Mouse (Mus musculus) neural tube, embryonic 15.5 days (tissue): ENCODE measurements around the gene Rab31. TPM values are rescaled to one million over a fixed set of nuclear protein-coding genes. Genes with fewer than 3 reads are reported as not detected.

Source experiments
- ATAC-seq: fragments of 200-750 bp; cut with Nextera tagmentation; 2 replicates; pipeline ENCODE4 v1.8.0; 2017; ENCODE audit warnings: mild to moderate bottlenecking, moderate TSS enrichment, moderate library complexity; ENCODE audit not compliant: low FRiP score
- H3K27ac ChIP-seq: fragments of 300-500 bp; sonication (generic); replicated peaks from 2 replicates; pipeline ENCODE4 v1.5.1; 2015; ENCODE audit warnings: mild to moderate bottlenecking, inconsistent platforms
- H3K27me3 ChIP-seq: fragments of 300-500 bp; sonication (generic); replicated peaks from 2 replicates; pipeline ENCODE4 v1.6.1; 2015; ENCODE audit warnings: inconsistent platforms
- H3K36me3 ChIP-seq: fragments of 300-500 bp; sonication (generic); 2 replicates; pipeline ENCODE4 v1.6.1; 2015; ENCODE audit warnings: inconsistent platforms
- H3K4me1 ChIP-seq: fragments of 300-500 bp; sonication (generic); 2 replicates; pipeline ENCODE4 v1.6.1; 2015; ENCODE audit warnings: inconsistent platforms
- H3K4me2 ChIP-seq: fragments of 300-500 bp; sonication (generic); 2 replicates; pipeline ENCODE4 v1.6.1; 2015; ENCODE audit warnings: inconsistent platforms, mild to moderate bottlenecking, moderate library complexity
- H3K4me3 ChIP-seq: fragments of 300-500 bp; sonication (generic); replicated peaks from 2 replicates; pipeline ENCODE4 v1.5.1; 2015; ENCODE audit warnings: mild to moderate bottlenecking, inconsistent platforms
- H3K9ac ChIP-seq: fragments of 300-500 bp; sonication (generic); replicated peaks from 2 replicates; pipeline ENCODE4 v1.6.1; 2015; ENCODE audit warnings: mild to moderate bottlenecking, inconsistent platforms
- H3K9me3 ChIP-seq: fragments of 300-500 bp; sonication (generic); replicated peaks from 2 replicates; pipeline ENCODE4 v1.6.1; 2016; ENCODE audit warnings: inconsistent platforms
- WGBS: fragments of 180-500 bp; shearing (Covaris S2); methylation state at CpG from one replicate; pipeline ENCODE4 v1.1.7; 2015; ENCODE audit warnings: mixed read lengths; 5-methylcytosine and 5-hydroxymethylcytosine counted together
- polyA plus RNA-seq: library from polyadenylated mRNA; unstranded; fragments of >200 nt; fragmentation: Nextera tagmentation; extraction: Ambion mirVana; gene quantifications from 2 replicates; pipeline ENCODE4 v1.2.1, GENCODE M21; 2015

The Rab31 gene
- polyA plus RNA-seq, 1 experiment from 2014 or later, result 56.8 TPM

DNA sequence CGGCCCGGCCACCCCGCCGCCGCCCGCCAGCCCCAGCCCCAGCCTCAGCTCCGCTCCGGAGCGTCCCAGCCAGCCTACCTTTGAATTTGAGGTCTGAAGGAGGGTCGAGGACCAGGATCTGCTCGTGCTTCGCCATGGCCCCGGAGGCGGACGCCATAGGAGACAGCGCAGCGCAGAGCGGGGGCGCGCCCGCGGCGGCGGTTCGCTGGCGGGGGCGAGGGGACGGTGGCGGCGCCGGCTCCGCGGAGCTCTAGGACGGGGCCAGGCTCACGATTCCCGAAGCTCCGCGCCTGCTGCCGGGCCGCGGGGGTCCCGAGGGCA is 159.4 kb downstream of the Rab31 start:
- Histone ChIP-seq H3K36me3 (no peaks in the 10 kb centered on the region), H3K9me3 (no peaks in the 10 kb centered on the region), H3K27me3 (no peaks in the 10 kb centered on the region), H3K4me1 (peaks cover 35% of the 10 kb centered on the region), H3K4me3 (peak overlapping the region; percentile 96), H3K9ac (peak overlapping the region; percentile 98), H3K27ac (peak overlapping the region; percentile 99), H3K4me2 (peak overlapping the region; percentile 68; the same call in 1 of the 2 replicates)
- WGBS, result 1% methylated on average over 31 of the region's 42 CpGs
- ATAC-seq, result peak; percentile 71

DNA sequence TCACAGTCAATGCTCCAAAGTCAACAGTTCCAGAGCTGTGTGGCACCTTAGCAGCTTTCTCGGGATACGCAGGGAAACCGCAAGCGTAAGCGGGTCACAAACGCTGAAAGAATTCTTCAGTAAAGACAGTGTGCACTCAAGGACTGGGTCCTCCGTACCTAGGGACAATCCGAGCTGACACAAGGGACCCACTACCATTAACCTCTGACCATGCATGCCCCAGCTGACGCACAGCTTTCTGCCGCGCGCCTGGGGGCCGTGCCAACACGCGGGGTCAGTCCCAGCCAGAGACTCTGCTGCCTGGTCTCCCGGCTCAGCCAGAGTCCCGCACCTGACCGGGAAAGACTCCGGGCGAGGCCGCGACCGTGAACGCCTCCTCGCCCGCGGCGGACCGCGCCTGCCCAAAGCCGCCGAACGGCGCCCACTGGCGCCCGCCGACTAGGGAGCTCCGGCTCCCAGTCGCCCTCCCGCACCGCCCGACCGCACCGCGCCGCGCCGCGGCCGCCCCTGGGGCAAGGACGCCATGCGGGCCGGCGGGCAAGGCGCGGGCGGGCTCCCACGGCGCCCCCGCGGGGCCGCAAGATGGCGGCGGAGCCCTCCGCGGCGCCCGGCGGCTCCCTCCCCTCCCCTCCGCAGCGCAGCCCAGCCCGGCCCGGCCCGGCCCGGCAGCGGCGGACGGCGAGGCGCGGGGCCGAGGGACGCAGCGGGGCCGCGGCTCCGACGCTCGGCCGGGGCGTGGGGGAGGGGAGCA is 160.0 kb downstream of the Rab31 start:
- Histone ChIP-seq H3K9me3 (no peaks in the 10 kb centered on the region), H3K4me1 (peaks cover 39% of the 10 kb centered on the region), H3K4me3 (peak overlapping the region; percentile 96), H3K27me3 (no peaks in the 10 kb centered on the region), H3K27ac (peak overlapping the region; percentile 99), H3K9ac (peak overlapping the region; percentile 98), H3K4me2 (peak overlapping the region; percentile 68), H3K36me3 (no peaks in the 10 kb centered on the region)
- ATAC-seq, result peak; percentile 40
- WGBS, result under 1% methylated on average over 63 of the region's 91 CpGs

DNA sequence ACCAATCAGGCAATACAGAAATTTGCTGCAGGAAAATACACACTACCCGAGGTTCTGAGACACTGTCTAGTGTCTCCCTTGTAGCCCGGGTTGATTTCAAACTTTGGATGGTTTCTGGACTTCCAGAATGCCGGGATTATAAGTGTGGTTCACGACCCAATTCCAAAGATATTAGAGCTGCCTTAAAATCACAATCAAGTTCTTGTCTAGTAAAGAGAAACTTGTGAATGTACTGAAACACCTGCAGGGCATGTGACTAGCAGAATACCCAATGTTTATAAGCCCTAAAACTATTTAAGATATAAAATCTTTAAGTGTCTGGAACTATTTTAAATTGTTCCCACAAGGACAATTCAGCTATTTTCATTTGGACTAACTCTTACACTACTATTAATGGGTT is 160.8 kb downstream of the Rab31 start:
- H3K9me3 ChIP-seq, result no peaks in the 10 kb centered on the region
- no peak overlapping the region for H3K27ac ChIP-seq
- no peak for ATAC-seq
- no peaks in the 10 kb centered on the region for H3K36me3 ChIP-seq
- no peaks in the 10 kb centered on the region for H3K27me3 ChIP-seq
- H3K4me3 ChIP-seq, result peak overlapping the region; percentile 96
- WGBS, result 11% methylated on average over 4 of the region's 4 CpGs
- H3K9ac ChIP-seq, result no peak overlapping the region
- H3K4me1 ChIP-seq, result peaks cover 44% of the 10 kb centered on the region
- peak overlapping the region; percentile 68 for H3K4me2 ChIP-seq

DNA sequence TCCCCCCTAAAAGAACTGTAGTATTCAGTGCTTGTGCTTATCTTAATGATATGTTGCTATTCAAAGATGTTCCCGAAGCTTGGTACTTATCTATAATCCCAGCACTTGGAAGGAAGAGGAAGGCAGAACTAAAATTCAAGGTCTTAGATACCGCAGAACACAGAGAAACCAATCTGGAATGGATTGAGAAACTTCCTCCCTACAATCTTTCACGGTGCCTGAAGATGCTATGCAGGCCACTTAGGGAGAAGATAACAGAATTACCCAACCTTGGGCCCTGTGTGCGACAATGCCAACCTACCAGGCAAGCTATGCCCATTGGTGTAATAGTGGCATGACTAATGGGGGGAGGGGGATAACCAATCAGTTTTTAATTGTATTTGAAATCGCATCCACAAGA is 163.8 kb downstream of the Rab31 start:
- no peak overlapping the region for H3K27ac ChIP-seq
- no peaks in the 10 kb centered on the region for H3K9me3 ChIP-seq
- H3K9ac ChIP-seq, result no peak overlapping the region
- no peaks in the 10 kb centered on the region for H3K27me3 ChIP-seq
- H3K36me3 ChIP-seq, result no peaks in the 10 kb centered on the region
- H3K4me3 ChIP-seq, result no peak overlapping the region
- no peak for ATAC-seq
- WGBS, result 72% methylated on average over 5 of the region's 5 CpGs
- H3K4me2 ChIP-seq, result no peak overlapping the region
- H3K4me1 ChIP-seq, result peaks cover 56% of the 10 kb centered on the region

DNA sequence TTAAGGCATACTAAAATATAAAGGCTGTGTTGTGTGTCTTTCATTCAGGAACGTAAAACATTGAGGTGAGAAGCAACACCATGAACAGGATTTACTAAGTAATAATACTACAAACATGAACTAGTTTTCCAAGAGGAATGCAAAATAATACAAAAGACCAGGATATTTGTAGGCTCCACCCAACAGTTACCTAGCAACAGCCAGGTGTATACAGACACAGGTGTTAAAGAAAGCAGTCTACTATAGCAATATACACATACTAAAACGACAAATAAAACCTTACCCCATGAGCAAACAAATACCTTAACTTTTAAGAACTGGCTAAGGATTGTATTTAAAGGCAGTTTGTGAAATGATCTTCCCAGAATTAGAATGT is 164.3 kb downstream of the Rab31 start:
- H3K9me3 ChIP-seq, result no peaks in the 10 kb centered on the region
- no peak overlapping the region for H3K4me3 ChIP-seq
- H3K27me3 ChIP-seq, result no peaks in the 10 kb centered on the region
- no peak overlapping the region for H3K27ac ChIP-seq
- H3K9ac ChIP-seq, result no peak overlapping the region
- WGBS, result 90% methylated on average over 2 of the region's 2 CpGs
- ATAC-seq, result no peak
- H3K36me3 ChIP-seq, result no peaks in the 10 kb centered on the region
- no peak overlapping the region for H3K4me2 ChIP-seq
- H3K4me1 ChIP-seq, result peaks cover 56% of the 10 kb centered on the region

DNA sequence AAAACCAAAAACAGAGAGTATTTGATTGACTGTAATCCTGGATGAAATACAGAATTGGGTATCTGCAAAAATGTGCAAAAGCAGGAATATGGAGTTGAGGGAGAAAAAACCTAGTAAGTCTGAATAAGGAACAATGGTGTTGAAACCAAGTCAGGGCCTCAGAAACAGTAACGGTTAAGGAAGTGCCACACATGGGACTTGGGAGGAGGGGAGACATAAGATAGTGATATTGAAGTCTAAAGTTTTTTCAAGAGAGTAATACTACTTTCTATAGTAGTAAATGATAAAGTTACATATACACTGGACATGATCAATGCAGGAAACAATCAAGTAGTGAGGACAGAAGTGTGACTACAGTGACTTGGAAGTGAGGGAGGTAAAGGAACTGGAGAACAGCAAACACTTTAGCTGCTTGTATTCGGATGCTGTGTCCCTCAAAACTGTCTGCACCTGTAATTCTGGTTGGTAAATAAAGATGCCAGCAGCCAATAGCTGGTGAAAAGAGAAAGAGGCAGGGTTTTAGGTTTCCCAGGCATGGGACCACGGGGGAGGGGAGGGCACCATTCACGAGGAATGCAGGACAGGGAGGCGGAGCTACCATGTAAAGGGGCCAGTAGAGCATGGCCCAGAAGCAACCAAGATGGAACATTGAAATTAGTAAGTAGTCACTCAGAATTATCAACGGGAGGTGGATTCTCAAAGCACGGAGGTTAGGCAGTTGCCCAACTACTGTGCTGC is 164.8 kb downstream of the Rab31 start:
- no peak overlapping the region for H3K4me2 ChIP-seq
- no peak overlapping the region for H3K4me3 ChIP-seq
- H3K4me1 ChIP-seq, result peaks cover 56% of the 10 kb centered on the region
- no peak overlapping the region for H3K27ac ChIP-seq
- H3K9ac ChIP-seq, result no peak overlapping the region
- no peaks in the 10 kb centered on the region for H3K27me3 ChIP-seq
- ATAC-seq, result no peak
- 53% methylated on average over 7 of the region's 7 CpGs for WGBS
- no peaks in the 10 kb centered on the region for H3K9me3 ChIP-seq
- H3K36me3 ChIP-seq, result no peaks in the 10 kb centered on the region

DNA sequence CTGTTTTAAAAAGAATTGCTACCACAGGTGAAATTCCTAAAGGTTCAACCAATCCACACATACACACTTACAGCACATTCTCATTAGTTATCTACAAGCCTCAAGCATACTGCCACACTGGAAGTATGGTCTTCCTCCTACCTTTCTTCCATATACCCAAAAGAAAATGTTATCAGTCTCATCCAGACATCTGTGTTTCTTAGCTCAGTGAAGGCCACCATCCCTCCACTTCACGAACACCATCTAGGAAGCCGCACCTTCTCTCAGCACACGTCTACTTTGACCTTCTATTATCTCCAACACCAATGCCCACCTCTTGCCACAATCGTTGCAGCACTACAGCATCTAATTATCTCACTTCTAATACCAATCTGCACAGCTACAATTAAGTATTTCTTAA is 166.5 kb downstream of the Rab31 start:
- H3K27me3 ChIP-seq, result no peaks in the 10 kb centered on the region
- no peaks in the 10 kb centered on the region for H3K9me3 ChIP-seq
- H3K4me3 ChIP-seq, result no peak overlapping the region
- no peak overlapping the region for H3K4me2 ChIP-seq
- no peak overlapping the region for H3K9ac ChIP-seq
- no peaks in the 10 kb centered on the region for H3K36me3 ChIP-seq
- no peak for ATAC-seq
- WGBS, result 80% methylated on average over 4 of the region's 4 CpGs
- H3K27ac ChIP-seq, result no peak overlapping the region
- H3K4me1 ChIP-seq, result peaks cover 54% of the 10 kb centered on the region

DNA sequence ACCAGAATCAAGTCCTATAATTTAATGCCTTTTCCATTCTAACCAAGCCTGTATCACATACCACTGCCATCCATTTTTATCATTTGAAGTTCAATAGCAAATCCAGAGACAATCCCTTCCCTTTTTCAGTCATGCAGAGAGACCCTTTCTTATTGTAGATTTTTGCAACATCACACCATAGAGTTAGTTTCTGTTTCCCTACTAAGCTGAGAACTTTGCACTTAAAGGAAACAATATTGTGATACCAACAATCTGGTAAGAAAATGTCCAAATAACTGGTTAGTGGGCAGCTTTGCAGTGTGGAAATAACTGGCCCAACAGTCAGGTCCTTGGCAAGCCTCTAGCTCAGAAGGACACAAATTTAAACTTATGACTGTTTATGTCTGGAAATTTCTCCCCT is 167.7 kb downstream of the Rab31 start:
- Histone ChIP-seq H3K36me3 (no peaks in the 10 kb centered on the region), H3K27ac (no peak overlapping the region), H3K9me3 (no peaks in the 10 kb centered on the region), H3K4me1 (peaks cover 55% of the 10 kb centered on the region), H3K27me3 (no peaks in the 10 kb centered on the region), H3K4me2 (no peak overlapping the region), H3K9ac (no peak overlapping the region), H3K4me3 (no peak overlapping the region)
- ATAC-seq, result no peak

DNA sequence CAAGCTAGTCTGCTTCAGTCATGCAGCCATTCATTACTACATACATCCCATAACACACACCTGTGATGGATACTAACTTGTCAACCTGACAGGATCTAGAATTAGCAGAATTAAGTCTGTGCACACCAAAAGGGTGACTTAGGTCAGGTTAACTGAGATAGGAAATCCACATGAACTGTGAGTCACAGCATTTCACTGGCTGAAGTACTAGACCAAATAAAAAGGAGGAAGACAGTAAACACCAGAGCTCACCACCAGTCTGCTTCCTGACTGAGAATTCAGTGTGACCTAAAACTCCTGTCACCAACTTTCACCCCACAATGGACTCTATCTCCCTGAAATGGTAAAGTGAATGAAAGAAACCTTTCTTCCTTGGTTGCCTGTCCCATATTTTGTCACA is 168.2 kb downstream of the Rab31 start:
- ATAC-seq, result no peak
- H3K36me3 ChIP-seq, result no peaks in the 10 kb centered on the region
- peaks cover 49% of the 10 kb centered on the region for H3K4me1 ChIP-seq
- no peak overlapping the region for H3K9ac ChIP-seq
- H3K9me3 ChIP-seq, result no peaks in the 10 kb centered on the region
- no peak overlapping the region for H3K4me3 ChIP-seq
- H3K27me3 ChIP-seq, result no peaks in the 10 kb centered on the region
- no peak overlapping the region for H3K4me2 ChIP-seq
- H3K27ac ChIP-seq, result no peak overlapping the region

Other genes starting within 250 kb of the Rab31 start
- 1.2 and 1.4 TPM in 2 replicates for gene Tmem232, start 232.0 kb downstream of the Rab31 start, polyA plus RNA-seq
- gene Vapa, start 159.2 kb downstream of the Rab31 start, polyA plus RNA-seq, result 270 and 299 TPM in 2 replicates
- 0.10 and 0.13 TPM in 2 replicates for gene Txndc2, start 130.6 kb downstream of the Rab31 start, polyA plus RNA-seq
- 36.3 and 40.1 TPM in 2 replicates for gene Ppp4r1, start 9.8 kb upstream of the Rab31 start, polyA plus RNA-seq
- gene Ralbp1, start 113.0 kb upstream of the Rab31 start, polyA plus RNA-seq, result 58.7 and 75.5 TPM in 2 replicates
- 47.0 and 59.9 TPM in 2 replicates for gene Twsg1, start 178.5 kb upstream of the Rab31 start, polyA plus RNA-seq